Mouse (Mus musculus) adrenal gland, postnatal 25 days (tissue): Measurements from ENCODE around the gene Foxa2. TPM values are rescaled to one million over a fixed set of nuclear protein-coding genes. Genes with fewer than 3 reads are reported as not detected.

Source experiments
- DNase-seq: peaks from one replicate; pipeline ENCODE4 v3.0.0; 2021; ENCODE audit warnings: mixed read lengths
- microRNA-seq, 2 experiments: library from miRNA; unstranded; fragments of <30 nt; microRNA quantifications; one replicate each; pipeline ENCODE4 v1.2.0; 2021
- total RNA-seq: library from RNA; stranded (reverse); gene quantifications from 2 replicates; pipeline ENCODE4 v1.2.3, GENCODE M21; 2021

Gene Foxa2
- total RNA-seq, 1 experiment from 2014 or later: not detected

GRCm38 (mm10) chr2:148004554-148005521 is 41.9 kb downstream of the Foxa2 start:
- DNase-seq: no peak

- DNase-seq: no peak
These were observed 43.3 kb downstream of the Foxa2 start for GRCm38 (mm10) chr2:148003511-148003910.

DNA sequence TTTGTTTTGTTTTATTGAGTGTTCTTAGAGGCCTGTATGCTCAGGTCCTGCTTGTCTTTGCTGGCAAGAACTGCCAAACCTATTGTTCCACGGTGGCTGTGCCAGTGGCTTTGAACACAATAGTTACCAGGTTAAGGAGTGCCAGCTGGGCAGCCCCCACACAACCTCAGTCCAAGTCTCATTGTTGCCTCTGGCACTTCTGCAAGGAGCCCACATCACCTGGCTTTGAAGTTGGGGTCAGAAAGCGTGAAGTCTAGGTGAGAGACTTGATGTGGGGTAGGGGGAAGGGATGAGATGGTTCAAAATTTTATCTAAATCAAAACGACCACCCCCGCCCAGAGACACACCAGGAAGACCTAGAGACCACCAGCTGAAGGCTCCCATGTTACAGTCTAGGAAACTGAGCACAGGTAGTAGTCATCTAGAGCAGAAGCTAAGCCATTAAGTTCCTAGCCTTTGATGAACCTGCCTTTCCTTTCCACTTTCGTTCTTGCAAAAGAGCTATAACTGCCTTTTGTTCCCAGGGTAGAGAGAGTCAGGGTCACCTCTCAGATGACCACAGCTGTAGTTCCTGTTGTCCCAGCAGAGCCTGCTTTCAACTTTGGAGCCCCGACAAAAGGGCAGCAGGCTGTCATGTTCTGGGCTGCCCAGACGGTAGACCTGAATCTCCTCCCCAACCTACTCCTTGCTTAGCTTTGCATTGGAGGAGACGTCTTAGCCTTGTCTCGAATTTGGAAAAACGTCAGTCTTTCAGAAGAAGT is 48.4 kb downstream of the Foxa2 start:
- no peak for DNase-seq

DNA sequence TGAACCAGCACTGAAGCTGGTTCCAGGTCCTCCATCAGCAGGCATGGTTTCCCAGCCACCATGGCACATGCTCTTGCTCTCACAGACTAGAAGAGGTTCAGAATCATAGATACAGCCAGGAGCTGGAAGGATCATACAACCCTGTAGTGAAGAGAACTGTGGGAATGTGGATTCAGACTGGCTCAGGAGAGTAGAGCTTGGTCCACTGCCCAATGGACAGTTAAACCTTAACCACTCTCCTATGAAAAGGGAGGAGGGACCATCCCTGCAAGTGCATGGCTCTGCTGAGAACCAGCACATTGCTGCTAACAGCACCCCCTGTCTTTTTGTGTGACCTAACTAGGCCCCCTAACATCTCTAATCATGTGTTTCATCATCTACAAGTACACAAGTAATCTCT is 50.0 kb downstream of the Foxa2 start:
- DNase-seq: no peak

GRCm38 (mm10) chr2:147993821-147994220 is 52.9 kb downstream of the Foxa2 start:
- DNase-seq: no peak

DNA sequence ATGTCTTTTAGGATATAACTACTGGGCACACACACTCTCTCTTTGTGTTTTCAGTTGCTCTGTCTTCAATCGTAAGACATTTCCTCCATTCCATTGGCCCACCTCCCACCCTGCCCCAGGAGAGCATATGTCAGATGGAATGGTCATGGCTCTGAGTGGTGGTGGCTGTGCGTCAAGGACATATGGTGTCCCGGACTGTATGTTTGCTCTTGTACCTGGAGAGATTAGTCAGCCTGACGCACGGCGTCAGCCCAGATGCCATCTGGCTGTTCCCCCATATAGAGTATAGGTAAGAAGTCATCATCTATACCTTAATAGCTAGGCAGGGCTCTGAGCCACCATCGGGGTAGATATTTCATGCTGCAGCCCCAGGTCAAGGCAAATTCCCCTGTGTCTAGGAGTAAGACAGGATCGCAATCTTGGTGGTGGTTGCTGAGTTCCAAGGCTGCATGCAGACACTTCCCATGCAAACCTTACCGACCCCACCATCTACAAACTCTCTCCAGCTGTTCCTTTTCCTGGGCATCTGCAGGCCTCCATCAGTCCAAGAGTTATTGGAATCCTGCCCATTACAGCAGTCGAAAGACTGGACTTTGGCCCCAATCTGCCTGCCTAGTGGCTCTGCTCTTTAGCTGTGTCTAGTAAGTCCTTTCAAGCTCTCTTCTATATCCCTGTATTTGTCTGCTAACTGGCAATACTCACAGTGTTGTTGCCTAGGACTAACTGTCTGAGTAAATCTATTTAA is 53.7 kb downstream of the Foxa2 start:
- DNase-seq: no peak

Small RNA genes within 50 kb of the gene (microRNA-seq; reads per million reads assigned to microRNA genes)
- 0 reads per million in 2 experiments for gene Gm27420
